Mouse (Mus musculus): ENCODE results near the gene Trpm2.
"Not testable (repeated sequence)": the region's sequence is repeated elsewhere in the genome, so short reads cannot be mapped to it uniquely, and the experiment has no call there.

DNA sequence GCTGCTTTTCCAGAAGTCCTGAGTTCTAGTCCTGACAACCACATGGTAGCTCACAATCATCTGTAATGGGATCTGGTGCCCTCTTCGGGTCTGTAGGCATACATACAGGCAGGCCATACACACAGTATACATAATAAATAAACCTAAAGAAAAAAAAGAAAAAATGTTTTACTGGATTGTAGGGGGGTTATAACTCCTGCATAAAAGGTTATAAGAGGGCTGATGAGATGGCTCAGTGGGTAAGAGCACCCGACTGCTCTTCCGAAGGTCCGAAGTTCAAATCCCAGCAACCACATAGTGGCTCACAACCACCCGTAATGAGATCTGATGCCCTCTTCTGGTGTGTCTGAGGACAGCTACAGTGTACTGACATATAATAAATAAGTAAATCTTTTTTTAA, 40.8 kb upstream of the Trpm2 start:
- TF ChIP-seq TAL1, GATA1 (IDR thresholded peaks at IDR 0.05; ENCODE audit: low read length): not testable (repeated sequence)
